Mouse (Mus musculus) embryonic facial prominence, embryonic 15.5 days (tissue): ENCODE results near the gene Retn. TPM values are rescaled to one million over a fixed set of nuclear protein-coding genes. Genes with fewer than 3 reads are reported as not detected.

Experiments used
- ATAC-seq: fragments of 200-750 bp; cut with Nextera tagmentation; 2 replicates; pipeline ENCODE4 v1.8.0; 2017; ENCODE audit warnings: low read depth, moderate TSS enrichment; ENCODE audit not compliant: insufficient number of reproducible peaks, low FRiP score, low TSS enrichment
- H3K27ac ChIP-seq: fragments of 300-500 bp; sonication (generic); replicated peaks from 2 replicates; pipeline ENCODE4 v1.5.1; 2015; ENCODE audit warnings: mild to moderate bottlenecking, inconsistent platforms
- H3K27me3 ChIP-seq: fragments of 300-500 bp; sonication (generic); 2 replicates; pipeline ENCODE4 v1.6.1; 2015; ENCODE audit warnings: inconsistent platforms
- H3K36me3 ChIP-seq: fragments of 300-500 bp; sonication (generic); 2 replicates; pipeline ENCODE4 v1.6.1; 2015; ENCODE audit warnings: mild to moderate bottlenecking, inconsistent platforms
- H3K4me1 ChIP-seq: fragments of 300-500 bp; sonication (generic); 2 replicates; pipeline ENCODE4 v1.6.1; 2015; ENCODE audit warnings: inconsistent platforms
- H3K4me2 ChIP-seq: fragments of 300-500 bp; sonication (generic); replicated peaks from 2 replicates; pipeline ENCODE4 v1.6.1; 2015; ENCODE audit warnings: mild to moderate bottlenecking, inconsistent platforms
- H3K4me3 ChIP-seq: fragments of 300-500 bp; sonication (generic); replicated peaks from 2 replicates; pipeline ENCODE4 v1.5.1; 2015; ENCODE audit warnings: mild to moderate bottlenecking, inconsistent platforms
- H3K9ac ChIP-seq: fragments of 300-500 bp; sonication (generic); 2 replicates; pipeline ENCODE4 v1.6.1; 2015; ENCODE audit warnings: inconsistent platforms
- H3K9me3 ChIP-seq: fragments of 300-500 bp; sonication (generic); replicated peaks from 2 replicates; pipeline ENCODE4 v1.6.1; 2016; ENCODE audit warnings: inconsistent platforms
- WGBS: fragments of 180-500 bp; shearing (Covaris S2); methylation state at CpG from one replicate; pipeline ENCODE4 v1.1.7; 2015; 5-methylcytosine and 5-hydroxymethylcytosine counted together
- polyA plus RNA-seq: library from polyadenylated mRNA; unstranded; fragments of >200 nt; fragmentation: Nextera tagmentation; extraction: Ambion mirVana; gene quantifications from 2 replicates; pipeline ENCODE4 v1.2.1, GENCODE M21; 2015

The Retn gene
- polyA plus RNA-seq, 1 experiment from 2014 or later: not detected

DNA sequence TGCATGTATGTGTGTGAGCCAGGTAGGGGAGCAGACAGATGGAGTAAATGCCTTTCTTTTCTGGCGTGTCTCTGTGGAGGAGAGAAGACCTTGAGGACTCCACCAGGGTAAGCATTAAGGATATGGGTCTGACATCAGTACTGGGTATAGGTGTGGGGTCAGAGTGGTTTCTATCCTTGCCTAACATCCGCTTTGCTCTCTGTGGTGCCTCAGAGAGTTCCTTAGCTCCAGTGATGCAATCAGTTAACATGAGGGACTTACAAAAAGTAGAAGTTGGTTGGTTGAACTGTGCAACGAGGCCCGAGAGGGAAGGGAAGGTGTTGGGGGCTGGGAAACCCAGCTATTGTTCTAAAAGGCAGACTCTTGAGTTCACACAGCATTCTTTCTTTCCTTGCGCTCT lies 8.8 kb downstream of the Retn start:
- H3K27me3 ChIP-seq: no peaks in the 10 kb centered on the region
- H3K27ac ChIP-seq: no peak overlapping the region
- no peak for ATAC-seq
- H3K4me3 ChIP-seq: no peak overlapping the region
- WGBS: 68% methylated on average over 5 of the region's 5 CpGs
- H3K4me2 ChIP-seq: no peak overlapping the region
- no peaks in the 10 kb centered on the region for H3K36me3 ChIP-seq
- H3K4me1 ChIP-seq: no peaks in the 10 kb centered on the region
- H3K9me3 ChIP-seq: no peaks in the 10 kb centered on the region
- no peak overlapping the region for H3K9ac ChIP-seq

DNA sequence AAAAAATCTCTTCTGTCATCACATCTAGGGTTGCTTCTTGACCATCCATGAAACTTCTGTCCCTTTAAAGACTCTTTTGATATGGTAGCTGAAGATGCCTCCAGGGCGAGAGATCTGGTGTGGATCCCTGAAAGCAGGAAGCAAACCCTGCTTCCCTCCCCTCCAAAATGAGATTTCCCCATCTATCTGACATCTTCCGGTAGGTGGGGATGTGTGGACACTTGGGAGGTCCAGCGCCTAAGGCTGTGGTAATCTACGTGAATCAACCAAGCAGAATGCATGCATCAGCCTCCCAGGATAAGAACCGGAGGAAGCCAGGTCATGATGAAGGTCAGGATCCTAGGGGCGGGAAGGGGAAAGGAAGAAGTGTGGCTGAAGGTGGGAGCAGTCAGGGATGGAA lies 9.9 kb downstream of the Retn start, which contains the start of gene Mcemp1:
Gene Mcemp1 (plus strand): TSS at position 248 of the 400 bp plus-strand sequence.
- Histone ChIP-seq H3K4me3 (no peak within 1 kb of the TSS), H3K9me3 (no peaks in the 10 kb centered on the region), H3K4me2 (no peak within 1 kb of the TSS), H3K4me1 (no peaks in the 10 kb centered on the region), H3K9ac (no peak within 1 kb of the TSS), H3K27me3 (no peaks in the 10 kb centered on the region), H3K36me3 (no peaks in the 10 kb centered on the region), H3K27ac (no peak within 1 kb of the TSS)
- WGBS: 54% methylated on average over 6 of the region's 6 CpGs
- no peak for ATAC-seq

DNA sequence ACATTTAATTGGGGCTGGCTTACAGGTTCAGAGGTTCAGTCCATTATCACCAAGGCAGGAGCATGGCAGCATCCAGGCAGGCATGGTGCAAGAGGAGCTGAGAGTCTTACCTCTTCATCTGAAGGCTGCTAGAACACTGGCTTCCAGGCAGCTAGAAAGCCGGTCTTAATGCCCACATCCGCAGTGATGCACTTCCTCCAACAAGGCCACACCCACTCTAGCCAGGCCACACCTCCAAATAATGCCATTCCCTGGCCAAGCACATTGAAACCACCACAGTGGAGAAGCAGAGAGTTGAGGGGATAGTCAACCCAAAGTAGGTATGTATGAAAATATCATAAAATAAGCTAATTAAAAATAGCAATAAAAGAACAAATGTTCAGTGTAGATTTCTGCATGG lies 14.8 kb downstream of the Retn start:
- Histone ChIP-seq H3K4me2 (no peak overlapping the region), H3K9ac (no peak overlapping the region), H3K9me3 (no peaks in the 10 kb centered on the region), H3K27ac (no peak overlapping the region), H3K4me3 (no peak overlapping the region), H3K27me3 (no peaks in the 10 kb centered on the region), H3K4me1 (peaks cover 10% of the 10 kb centered on the region), H3K36me3 (no peaks in the 10 kb centered on the region)
- ATAC-seq: no peak
- WGBS: 71% methylated on average over 2 of the region's 2 CpGs

DNA sequence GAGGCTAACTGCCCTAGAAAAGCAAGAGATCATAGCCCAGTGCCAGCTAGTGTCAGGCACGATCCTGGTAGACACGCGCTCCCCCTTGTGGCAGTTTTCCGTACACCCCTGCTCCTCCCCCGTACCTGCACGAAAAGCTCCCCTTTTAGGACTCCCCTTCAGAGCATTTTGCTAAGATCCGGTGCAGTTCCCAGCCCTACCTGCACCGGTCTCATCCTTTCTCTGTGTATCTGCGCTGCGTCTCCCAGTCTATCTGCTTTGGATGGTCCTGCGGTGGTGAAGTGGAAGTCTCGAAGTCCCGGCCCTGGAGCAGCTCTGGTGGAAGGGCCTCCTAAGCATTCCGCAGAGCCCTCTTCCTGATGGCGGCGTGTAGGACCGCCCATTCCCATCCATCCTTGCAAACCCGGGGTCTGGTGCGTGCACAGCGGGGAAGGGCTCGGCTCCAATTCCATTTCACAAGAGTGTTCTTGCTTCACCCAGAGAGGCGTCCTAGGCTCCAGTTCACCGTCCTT lies 16.5 kb downstream of the Retn start, which contains the start of gene Fcor:
Gene Fcor (minus strand): TSS at position 383 of the 512 bp plus-strand sequence.
- Histone ChIP-seq H3K27ac (peak within 1 kb of the TSS; percentile 74), H3K4me2 (peak within 1 kb of the TSS; percentile 72), H3K36me3 (no peaks in the 10 kb centered on the region), H3K4me1 (peaks cover 10% of the 10 kb centered on the region), H3K9me3 (no peaks in the 10 kb centered on the region), H3K9ac (peak within 1 kb of the TSS; percentile 47), H3K27me3 (no peaks in the 10 kb centered on the region), H3K4me3 (peak within 1 kb of the TSS; percentile 65)
- ATAC-seq: peak; percentile 84
- WGBS: under 1% methylated on average over 23 of the region's 23 CpGs

DNA sequence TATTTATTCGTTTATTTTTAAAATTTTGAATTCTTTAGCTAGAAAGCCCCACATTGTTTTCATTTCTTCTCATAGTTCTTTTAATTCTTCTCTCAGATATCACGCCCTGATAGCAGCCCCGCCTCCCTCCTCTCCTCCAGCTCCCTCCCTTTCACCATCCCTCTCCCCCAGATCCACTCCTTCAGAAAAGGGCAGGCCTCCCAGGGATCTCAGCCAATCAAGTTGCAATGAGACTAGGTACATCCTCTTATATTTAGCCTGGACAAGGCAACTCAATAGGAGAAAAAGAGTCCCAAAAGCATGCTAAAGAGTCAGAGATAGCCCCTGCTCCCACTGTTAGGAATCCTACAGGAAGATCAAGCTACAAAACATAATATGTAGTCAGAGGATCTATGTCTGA lies 19.1 kb downstream of the Retn start:
- WGBS: 57% methylated on average over 3 of the region's 3 CpGs
- H3K4me1 ChIP-seq: peaks cover 22% of the 10 kb centered on the region
- peaks cover 11% of the 10 kb centered on the region for H3K36me3 ChIP-seq
- no peak for ATAC-seq
- H3K4me3 ChIP-seq: no peak overlapping the region
- H3K9me3 ChIP-seq: no peaks in the 10 kb centered on the region
- no peaks in the 10 kb centered on the region for H3K27me3 ChIP-seq
- H3K9ac ChIP-seq: no peak overlapping the region
- no peak overlapping the region for H3K4me2 ChIP-seq
- H3K27ac ChIP-seq: no peak overlapping the region

DNA sequence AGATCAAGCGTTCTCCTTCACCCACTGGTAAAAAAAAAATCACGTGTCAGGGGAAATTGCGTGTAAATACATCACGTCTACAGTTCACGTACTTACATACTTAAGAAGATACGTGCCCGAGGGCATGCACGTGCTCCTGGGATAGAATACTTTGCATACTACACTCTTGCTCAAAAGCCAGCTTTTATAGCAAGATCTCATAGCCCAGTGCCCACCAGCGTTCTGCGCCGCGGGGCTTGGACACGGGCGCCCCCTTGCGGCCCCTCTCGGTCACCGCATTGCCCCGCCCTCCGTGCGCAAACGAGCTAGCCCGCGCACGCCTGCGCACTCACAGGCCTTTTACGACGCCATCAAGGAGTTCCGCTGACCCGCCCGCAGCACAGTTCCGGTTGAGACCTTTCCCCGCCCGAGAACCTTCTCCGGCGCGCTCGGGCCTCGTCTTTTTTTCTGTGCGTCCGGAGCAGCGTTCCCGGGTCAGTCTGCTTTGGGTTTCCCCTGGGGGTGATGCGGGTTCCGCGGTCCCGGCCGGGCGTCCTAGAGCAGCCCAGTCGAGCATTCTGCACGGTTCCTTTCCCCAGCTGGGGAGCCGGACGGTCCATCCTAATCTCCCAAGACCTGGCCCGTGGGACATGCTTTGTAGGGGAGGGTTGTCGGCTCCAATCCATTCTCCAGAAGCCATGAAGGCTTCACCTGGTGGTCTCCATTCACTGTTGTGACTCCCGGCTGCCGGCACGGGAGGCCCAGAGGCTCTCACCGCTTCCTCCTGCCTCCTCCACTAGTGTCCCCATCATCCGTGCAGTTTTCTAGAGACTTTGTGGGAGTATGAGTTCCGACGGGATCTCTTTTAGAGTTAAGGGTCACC lies 20.8 kb downstream of the Retn start, which contains the start of gene Trappc5:
Gene Trappc5 (plus strand): TSS at position 169 of the 862 bp plus-strand sequence.
- under 1% methylated on average over 61 of the region's 61 CpGs for WGBS
- ATAC-seq: peak; percentile 85
- Histone ChIP-seq H3K27ac (peak within 1 kb of the TSS; percentile 91), H3K9me3 (no peaks in the 10 kb centered on the region), H3K27me3 (no peaks in the 10 kb centered on the region), H3K4me2 (peak within 1 kb of the TSS; percentile 55), H3K4me1 (peaks cover 22% of the 10 kb centered on the region), H3K9ac (peak within 1 kb of the TSS; percentile 94), H3K36me3 (peaks cover 23% of the 10 kb centered on the region), H3K4me3 (peak within 1 kb of the TSS; percentile 96)

DNA sequence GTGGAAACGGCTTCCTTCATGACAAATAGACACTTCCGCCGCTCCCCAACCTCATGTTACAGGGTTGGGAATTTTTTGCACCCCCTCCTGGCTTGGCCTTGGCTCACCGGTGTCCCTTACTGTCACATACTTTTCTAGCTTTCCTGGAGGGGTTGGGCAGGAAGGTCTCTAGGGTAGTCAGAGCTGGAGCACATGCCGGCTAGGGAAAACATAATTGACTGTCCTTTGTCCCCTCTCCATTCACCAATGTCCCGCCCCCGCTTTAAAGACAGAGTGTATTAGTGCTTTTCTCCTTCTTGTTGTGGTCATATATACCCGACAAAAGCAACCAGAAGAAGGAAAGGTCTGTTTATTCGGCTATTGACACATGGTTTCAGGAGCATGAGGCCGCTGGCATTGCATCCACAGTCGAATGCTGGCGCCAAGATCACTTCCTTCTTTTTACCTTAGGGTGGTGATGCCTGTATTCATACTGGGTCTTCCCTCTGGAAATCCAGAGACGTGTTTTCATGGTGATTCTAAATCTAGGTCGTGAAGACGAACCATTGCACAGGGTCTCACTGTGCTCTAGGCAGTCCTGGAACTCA lies 21.5 kb downstream of the Retn start:
- peaks cover 23% of the 10 kb centered on the region for H3K36me3 ChIP-seq
- H3K4me1 ChIP-seq: peaks cover 22% of the 10 kb centered on the region
- peak overlapping the region; percentile 96 for H3K4me3 ChIP-seq
- no peaks in the 10 kb centered on the region for H3K27me3 ChIP-seq
- no peaks in the 10 kb centered on the region for H3K9me3 ChIP-seq
- peak overlapping the region; percentile 91 for H3K27ac ChIP-seq
- H3K9ac ChIP-seq: peak overlapping the region; percentile 94
- peak overlapping the region; percentile 55 for H3K4me2 ChIP-seq
- no peak for ATAC-seq
- 2% methylated on average over 15 of the region's 15 CpGs for WGBS

DNA sequence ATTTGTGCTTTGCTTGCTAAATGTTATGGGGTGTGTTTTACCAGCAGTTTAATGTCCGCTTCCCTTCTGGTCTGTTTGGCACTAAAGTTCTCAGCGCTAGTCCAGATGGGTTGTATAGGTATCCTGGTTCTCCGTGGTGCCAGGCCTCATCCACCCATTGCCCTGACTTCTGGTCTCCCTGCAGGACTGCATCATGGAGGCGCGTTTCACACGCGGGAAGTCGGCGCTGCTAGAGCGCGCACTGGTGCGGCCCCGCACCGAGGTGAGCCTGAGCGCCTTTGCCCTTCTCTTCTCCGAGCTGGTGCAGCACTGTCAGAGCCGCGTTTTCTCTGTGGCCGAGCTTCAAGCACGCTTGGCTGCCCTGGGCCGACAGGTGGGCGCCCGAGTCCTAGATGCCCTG lies 23.3 kb downstream of the Retn start:
- Histone ChIP-seq H3K9me3 (no peaks in the 10 kb centered on the region), H3K9ac (no peak overlapping the region), H3K4me2 (no peak overlapping the region), H3K4me1 (peaks cover 12% of the 10 kb centered on the region), H3K4me3 (no peak overlapping the region), H3K27me3 (no peaks in the 10 kb centered on the region), H3K27ac (no peak overlapping the region), H3K36me3 (peaks cover 28% of the 10 kb centered on the region)
- ATAC-seq: no peak
- 96% methylated on average over 23 of the region's 23 CpGs for WGBS

DNA sequence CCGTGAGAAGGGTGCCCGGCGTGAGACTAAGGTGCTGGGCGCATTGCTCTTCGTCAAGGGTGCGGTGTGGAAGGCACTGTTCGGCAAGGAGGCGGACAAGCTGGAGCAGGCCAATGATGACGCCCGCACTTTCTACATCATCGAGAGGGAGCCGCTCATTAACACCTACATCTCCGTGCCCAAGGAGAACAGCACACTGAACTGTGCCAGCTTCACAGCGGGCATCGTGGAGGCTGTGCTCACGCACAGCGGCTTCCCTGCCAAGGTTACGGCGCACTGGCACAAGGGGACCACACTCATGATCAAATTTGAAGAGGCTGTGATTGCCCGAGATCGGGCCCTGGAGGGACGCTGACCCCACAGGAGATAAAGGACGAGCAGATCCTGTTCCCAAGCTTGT lies 23.7 kb downstream of the Retn start:
- ATAC-seq: no peak
- H3K4me1 ChIP-seq: peaks cover 12% of the 10 kb centered on the region
- H3K27ac ChIP-seq: no peak overlapping the region
- H3K4me2 ChIP-seq: no peak overlapping the region
- no peaks in the 10 kb centered on the region for H3K9me3 ChIP-seq
- WGBS: 92% methylated on average over 23 of the region's 23 CpGs
- H3K9ac ChIP-seq: no peak overlapping the region
- H3K4me3 ChIP-seq: no peak overlapping the region
- peaks cover 28% of the 10 kb centered on the region for H3K36me3 ChIP-seq
- no peaks in the 10 kb centered on the region for H3K27me3 ChIP-seq

DNA sequence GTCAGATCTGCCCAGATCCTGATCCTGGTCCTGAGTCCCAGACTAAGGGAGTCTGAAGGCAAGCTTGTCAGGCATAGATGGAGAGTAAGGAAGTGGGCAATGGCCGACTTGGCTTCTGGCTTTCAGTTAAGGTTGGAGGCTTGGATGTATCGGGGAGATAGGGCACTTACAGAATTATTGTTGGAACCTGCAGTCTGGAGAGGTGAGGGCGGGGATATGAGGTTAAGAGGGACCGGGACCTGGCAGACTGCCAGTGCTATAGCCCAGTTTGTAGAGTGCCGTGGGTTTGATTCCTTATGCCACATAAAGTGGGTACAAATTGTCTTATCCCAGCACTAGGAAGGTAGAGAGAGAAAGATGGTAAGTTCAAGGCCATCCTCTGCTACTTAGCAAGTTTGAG lies 24.1 kb downstream of the Retn start:
- 90% methylated on average over 5 of the region's 5 CpGs for WGBS
- Histone ChIP-seq H3K27ac (no peak overlapping the region), H3K9ac (no peak overlapping the region), H3K9me3 (no peaks in the 10 kb centered on the region), H3K4me2 (no peak overlapping the region), H3K36me3 (peaks cover 28% of the 10 kb centered on the region), H3K4me3 (no peak overlapping the region), H3K4me1 (peaks cover 12% of the 10 kb centered on the region), H3K27me3 (no peaks in the 10 kb centered on the region)
- no peak for ATAC-seq

DNA sequence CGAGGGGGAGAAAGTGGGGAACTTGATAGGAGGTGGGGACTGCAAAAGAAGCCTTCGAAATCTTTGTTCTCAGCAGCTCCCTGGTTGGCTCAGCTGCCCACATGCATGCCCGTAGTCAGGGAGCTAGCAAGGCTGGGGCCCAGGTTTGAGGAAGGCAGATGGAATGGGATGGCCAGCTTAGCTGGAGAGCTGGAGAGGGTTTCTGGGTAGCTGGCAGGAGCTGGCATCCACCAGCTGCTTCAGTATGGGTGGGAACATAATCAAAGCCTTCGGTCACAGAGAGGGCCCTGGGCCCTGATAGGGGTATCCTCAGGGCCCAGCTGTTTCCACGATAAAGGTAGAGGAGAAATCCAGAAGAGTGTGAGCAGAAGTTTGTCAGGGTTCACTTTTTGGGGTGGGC lies 26.9 kb downstream of the Retn start:
- 88% methylated on average over 5 of the region's 5 CpGs for WGBS
- Histone ChIP-seq H3K4me2 (no peak overlapping the region), H3K9me3 (no peaks in the 10 kb centered on the region), H3K27ac (no peak overlapping the region), H3K4me1 (peaks cover 9% of the 10 kb centered on the region), H3K9ac (no peak overlapping the region), H3K4me3 (no peak overlapping the region), H3K36me3 (peaks cover 28% of the 10 kb centered on the region), H3K27me3 (no peaks in the 10 kb centered on the region)
- no peak for ATAC-seq
